Mouse (Mus musculus) liver, embryonic 14 days (tissue): ENCODE results near the gene Dpy19l1. TPM values are rescaled to one million over a fixed set of nuclear protein-coding genes. Genes with fewer than 3 reads are reported as not detected.

Experiments
- polyA plus RNA-seq: library from polyadenylated mRNA; depleted of rRNA; stranded (reverse); fragments of >200 nt; gene quantifications from 2 replicates; pipeline ENCODE4 v1.2.3, GENCODE M21; 2012; rRNA removed

The Dpy19l1 gene
- polyA plus RNA-seq = 18.0 and 21.4 TPM in 2 replicates

DNA sequence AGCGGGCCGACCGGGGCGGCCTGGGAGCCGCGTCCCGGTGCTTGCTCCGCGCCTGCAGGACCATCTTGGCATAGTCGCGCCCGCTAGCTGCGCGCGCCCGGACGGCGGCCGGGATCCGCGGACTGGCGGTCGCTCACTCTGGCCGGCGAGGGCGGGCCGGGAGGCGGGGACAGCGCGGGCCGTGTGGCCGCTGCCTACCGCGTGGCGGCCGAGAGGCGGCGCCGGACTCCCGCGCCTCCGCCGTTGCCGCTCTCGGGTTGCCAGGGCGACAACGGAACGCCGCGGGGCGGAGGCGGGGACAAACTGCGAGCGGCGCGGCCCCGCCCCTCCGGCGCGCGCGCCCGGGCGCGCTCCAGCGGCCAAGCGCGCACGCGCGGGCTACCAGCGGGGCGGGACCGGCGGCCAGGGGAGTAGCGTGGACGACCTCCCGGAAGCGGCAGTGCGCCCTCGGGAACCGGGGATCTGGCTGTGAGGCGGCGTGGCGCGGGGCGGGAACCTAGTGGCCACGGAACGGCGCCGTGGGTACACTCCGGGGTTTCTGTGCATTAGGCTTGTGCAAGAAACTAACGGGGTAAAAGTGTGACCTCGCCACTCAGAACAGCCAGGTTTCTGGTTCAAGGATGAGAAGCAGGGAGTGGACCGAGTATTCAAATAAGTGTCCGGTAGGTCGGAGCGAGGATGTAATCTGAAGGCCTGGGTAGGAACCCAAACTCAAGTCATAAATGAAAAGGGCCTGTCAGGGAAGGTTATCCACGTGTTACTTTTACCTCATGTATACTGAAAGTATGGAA is at the start of gene Dpy19l1:
Gene Dpy19l1, minus strand, starts transcription at position 74 of the 791 bp plus-strand sequence.

Other genes starting within 250 kb of the Dpy19l1 start
- gene Cypt4, start 122.1 kb upstream of the Dpy19l1 start, polyA plus RNA-seq = not detected in 2 replicates
- 0.01 and 0.02 TPM in 2 replicates for gene Dpy19l2, start 193.2 kb upstream of the Dpy19l1 start, polyA plus RNA-seq